Mouse (Mus musculus) heart, postnatal 0 days (tissue): ENCODE data around the gene Natd1. TPM values are rescaled to one million over a fixed set of nuclear protein-coding genes. Genes with fewer than 3 reads are reported as not detected.

Source experiments
- ATAC-seq: fragments of 200-750 bp; cut with Nextera tagmentation; 2 replicates; pipeline ENCODE4 v1.8.0; 2017; ENCODE audit warnings: low read depth, moderate number of reproducible peaks, moderate library complexity; ENCODE audit not compliant: insufficient read depth
- DNase-seq: peaks from one replicate; pipeline ENCODE4 v3.0.0-alpha.2; 2016; ENCODE audit warnings: low spot score
- H3K27ac ChIP-seq: fragments of 300-500 bp; sonication (generic); 2 replicates; pipeline ENCODE4 v1.5.1; 2014; ENCODE audit warnings: low read depth, mild to moderate bottlenecking
- H3K27me3 ChIP-seq: fragments of 300-500 bp; sonication (generic); 2 replicates; pipeline ENCODE4 v1.6.1; 2014; ENCODE audit warnings: low read length, mixed read lengths; ENCODE audit not compliant: control insufficient read depth, insufficient read depth
- H3K36me3 ChIP-seq: fragments of 300-500 bp; sonication (generic); replicated peaks from 2 replicates; pipeline ENCODE4 v1.6.1; 2014; ENCODE audit warnings: low read length, mixed read lengths; ENCODE audit not compliant: control insufficient read depth, insufficient read depth
- H3K4me1 ChIP-seq: fragments of 300-500 bp; sonication (generic); 2 replicates; pipeline ENCODE4 v1.6.1; 2014; ENCODE audit warnings: antibody characterized with exemption; ENCODE audit not compliant: control insufficient read depth, insufficient read depth
- H3K4me2 ChIP-seq: fragments of 300-500 bp; sonication (generic); 2 replicates; pipeline ENCODE4 v1.6.1; 2014; ENCODE audit warnings: low read depth, mild to moderate bottlenecking, low read length, moderate library complexity
- H3K4me3 ChIP-seq: fragments of 300-500 bp; sonication (generic); 2 replicates; pipeline ENCODE4 v1.5.1; 2014; ENCODE audit warnings: low read depth, low read length
- H3K9ac ChIP-seq: fragments of 300-500 bp; sonication (generic); replicated peaks from 2 replicates; pipeline ENCODE4 v1.6.1; 2014; ENCODE audit warnings: low read depth, low read length, mixed read lengths
- H3K9me3 ChIP-seq: fragments of 300-500 bp; sonication (generic); replicated peaks from 2 replicates; pipeline ENCODE4 v1.6.1; 2016; ENCODE audit warnings: low read length; ENCODE audit not compliant: control insufficient read depth
- CTCF ChIP-seq: IDR thresholded peaks from 2 replicates; pipeline ENCODE4 v1.5.1; 2016; ENCODE audit warnings: antibody characterized with exemption, control low read depth, low read depth
- EP300 ChIP-seq: IDR thresholded peaks from 2 replicates; pipeline ENCODE4 v1.6.1; 2016; ENCODE audit warnings: antibody characterized with exemption, low read depth
- WGBS: fragments of 180-500 bp; shearing (Covaris S2); extraction: QIAGEN DNeasy Blood & Tissue Kit; methylation state at CpG from one replicate; pipeline ENCODE4 v1.1.7; 2014; 5-methylcytosine and 5-hydroxymethylcytosine counted together
- polyA plus RNA-seq: library from polyadenylated mRNA; unstranded; fragments of >200 nt; fragmentation: Nextera tagmentation; extraction: Ambion mirVana; gene quantifications from 2 replicates; pipeline ENCODE4 v1.2.1, GENCODE M21; 2015
- total RNA-seq: library from RNA; depleted of rRNA; stranded (reverse); fragments of >200 nt; gene quantifications from 2 replicates; pipeline ENCODE4 v1.2.3, GENCODE M21; 2014; ENCODE audit warnings: low replicate concordance

Natd1 gene
- total and polyA plus RNA-seq, 2 experiments from 2014 or later = 11.2 to 32.1 TPM

DNA sequence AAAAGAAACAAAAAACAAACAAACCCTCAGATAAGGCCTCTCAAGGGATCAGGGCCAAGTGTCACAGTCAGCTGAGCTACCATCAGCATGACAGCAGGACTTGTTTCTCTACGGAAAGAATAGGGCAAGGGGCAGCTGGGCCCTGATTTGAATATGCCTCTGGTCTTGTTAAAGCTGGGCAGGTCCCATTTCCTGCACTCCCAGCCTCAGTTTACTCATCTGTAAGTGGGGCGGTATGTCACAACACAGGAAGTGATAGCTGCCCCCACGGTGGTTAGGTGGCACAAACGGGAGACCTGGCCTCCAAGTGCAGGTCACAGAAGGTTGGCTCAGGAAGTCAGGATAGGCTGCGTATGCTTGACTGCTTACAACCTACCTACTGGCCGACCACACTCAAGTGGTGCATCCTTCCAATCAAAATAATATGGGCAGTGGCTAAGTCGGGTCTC, 2.0 kb downstream of the Natd1 start:
- peak overlapping the region; percentile 88; the same call in 1 of the 2 replicates for H3K9ac ChIP-seq

DNA sequence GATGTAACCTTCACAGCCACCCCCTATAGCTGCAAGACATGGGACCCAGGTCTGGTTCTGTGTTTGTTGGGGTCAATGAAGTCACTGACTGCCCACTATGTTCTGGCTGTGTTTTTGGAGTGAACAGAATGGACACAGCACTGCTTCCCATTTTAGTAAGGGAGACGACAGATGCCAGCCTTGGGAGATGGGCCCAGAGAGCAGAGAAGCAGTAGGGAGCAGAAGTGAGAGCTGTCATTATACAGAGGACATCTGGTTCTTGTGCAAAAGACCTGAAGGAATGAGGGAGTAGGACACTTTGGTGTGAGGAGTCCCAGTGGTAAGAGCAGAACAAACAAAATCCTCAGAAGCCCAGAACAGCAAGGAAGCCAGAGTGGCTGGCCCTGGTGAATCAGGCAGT, 4.9 kb downstream of the Natd1 start:
- no peak for TF ChIP-seq EP300
- no peak for TF ChIP-seq CTCF
- H3K36me3 ChIP-seq = peaks cover 22% of the 10 kb centered on the region
- H3K4me2 ChIP-seq = no peak overlapping the region
- H3K4me3 ChIP-seq = no peak overlapping the region
- ATAC-seq (no peak), DNase-seq (no peak)
- H3K9me3 ChIP-seq = no peaks in the 10 kb centered on the region
- H3K4me1 ChIP-seq = peaks cover 11% of the 10 kb centered on the region; the same call in 1 of the 2 replicates
- H3K9ac ChIP-seq = no peak overlapping the region
- 69% methylated on average over 1 of the region's 1 CpGs for WGBS
- no peak overlapping the region for H3K27ac ChIP-seq
- no peaks in the 10 kb centered on the region for H3K27me3 ChIP-seq

More for the DNA sequence above, 2.0 kb downstream of the Natd1 start:
- Histone ChIP-seq H3K27me3 (no peaks in the 10 kb centered on the region), H3K4me1 (peaks cover 11% of the 10 kb centered on the region; the same call in 1 of the 2 replicates), H3K4me3 (peak overlapping the region; percentile 94), H3K36me3 (no peaks in the 10 kb centered on the region), H3K27ac (peak overlapping the region; percentile 73; the same call in 1 of the 2 replicates), H3K9me3 (no peaks in the 10 kb centered on the region), H3K4me2 (peak overlapping the region; percentile 95)
- DNase-seq (no peak), ATAC-seq (no peak)
- 20% methylated on average over 7 of the region's 7 CpGs for WGBS
- TF ChIP-seq CTCF = no peak
- TF ChIP-seq EP300 = no peak

DNA sequence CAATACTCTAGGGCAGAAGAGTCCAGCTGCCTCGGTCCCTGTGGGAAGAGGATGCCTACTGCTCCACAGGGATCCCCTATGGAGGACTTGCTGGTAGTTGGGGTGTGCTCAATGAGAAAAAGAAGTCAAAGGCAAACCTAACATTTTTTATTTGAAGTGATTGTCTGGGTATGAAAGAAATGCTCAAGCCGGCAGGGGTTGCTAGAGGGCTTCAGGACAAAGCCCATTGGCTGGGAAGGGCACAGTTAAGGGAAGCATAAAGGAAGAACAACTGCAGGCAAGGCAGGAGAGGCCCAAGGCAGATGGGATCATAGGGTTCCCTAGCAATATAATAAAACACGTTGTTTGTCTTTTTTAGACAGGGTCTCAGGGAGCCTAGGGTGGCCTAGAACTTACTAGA, 6.5 kb downstream of the Natd1 start:
- no peak for DNase-seq
- 73% methylated on average over 3 of the region's 3 CpGs for WGBS
- TF ChIP-seq EP300 (no peak), CTCF (no peak; the same call in 1 of the 2 replicates)

DNA sequence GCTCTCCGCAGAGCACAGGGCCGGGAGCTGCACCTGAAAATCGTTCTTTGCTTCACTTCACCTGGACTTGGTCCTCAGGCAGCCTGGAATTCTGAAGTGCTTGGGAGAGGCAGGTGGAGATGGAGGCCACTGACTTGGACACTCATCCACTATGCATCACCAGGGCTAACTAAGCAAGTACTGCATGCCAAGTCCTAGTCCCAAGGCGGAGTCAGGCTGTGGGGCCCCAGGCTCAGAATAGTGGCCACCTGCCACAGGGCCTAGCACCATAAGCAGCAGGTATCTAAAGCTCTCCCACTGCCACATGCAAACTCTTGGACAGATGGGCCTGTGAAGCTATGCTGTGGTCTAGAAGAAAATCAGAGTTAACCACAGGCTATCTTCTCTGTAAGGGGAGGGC, 8.1 kb downstream of the Natd1 start:
- no peaks in the 10 kb centered on the region for H3K9me3 ChIP-seq
- H3K27ac ChIP-seq = no peak overlapping the region
- 93% methylated on average over 4 of the region's 4 CpGs for WGBS
- ATAC-seq = no peak
- no peak overlapping the region for H3K4me3 ChIP-seq
- no peak overlapping the region for H3K9ac ChIP-seq
- H3K4me2 ChIP-seq = no peak overlapping the region
- H3K27me3 ChIP-seq = no peaks in the 10 kb centered on the region
- H3K36me3 ChIP-seq = peaks cover 33% of the 10 kb centered on the region
- no peak for TF ChIP-seq EP300
- TF ChIP-seq CTCF = no peak
- DNase-seq = no peak
- H3K4me1 ChIP-seq = no peaks in the 10 kb centered on the region

More for the DNA sequence above, 6.5 kb downstream of the Natd1 start:
- no peak overlapping the region for H3K27ac ChIP-seq
- no peak overlapping the region for H3K9ac ChIP-seq
- H3K36me3 ChIP-seq = peaks cover 33% of the 10 kb centered on the region
- ATAC-seq = no peak
- peaks cover 7% of the 10 kb centered on the region; the same call in 1 of the 2 replicates for H3K4me1 ChIP-seq
- no peaks in the 10 kb centered on the region for H3K27me3 ChIP-seq
- H3K4me2 ChIP-seq = no peak overlapping the region
- H3K9me3 ChIP-seq = no peaks in the 10 kb centered on the region
- no peak overlapping the region for H3K4me3 ChIP-seq

DNA sequence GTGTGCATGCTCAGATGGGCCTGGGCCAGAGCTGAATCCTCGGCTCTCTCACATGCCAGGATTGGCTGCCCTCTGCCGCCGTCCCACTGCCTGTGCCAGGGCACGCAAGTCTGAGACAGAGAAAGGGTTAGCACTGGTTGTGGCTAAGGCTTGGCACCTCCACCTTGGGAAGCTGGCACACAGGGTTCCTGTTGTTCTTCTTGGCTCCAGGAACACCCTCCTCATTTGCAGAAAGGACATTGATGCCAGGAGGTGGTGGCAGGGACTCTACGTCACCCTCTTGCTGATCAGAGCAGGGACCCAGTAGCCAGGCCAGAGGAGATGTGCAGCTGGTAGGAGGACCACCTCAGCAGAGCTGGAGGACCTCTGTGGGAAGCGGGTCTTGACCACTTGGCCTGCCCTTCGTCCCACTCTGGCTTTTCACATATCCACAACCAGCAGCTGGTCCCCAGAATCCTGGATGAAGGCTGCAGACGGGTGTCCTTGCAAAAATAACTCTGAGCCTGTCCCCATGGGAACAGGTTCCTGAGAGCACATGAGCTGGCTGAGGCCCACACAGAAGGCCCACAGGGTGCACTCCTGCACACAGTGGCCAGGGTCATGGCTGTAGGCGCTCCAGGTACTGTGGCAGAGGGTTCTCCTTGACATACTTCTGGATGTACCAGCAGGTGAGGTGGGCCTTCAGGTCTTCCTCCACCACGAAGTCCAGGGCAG, 9.0 kb downstream of the Natd1 start:
- no peak for TF ChIP-seq CTCF
- no peak for TF ChIP-seq EP300
- ATAC-seq (no peak), DNase-seq (no peak)
- Histone ChIP-seq H3K4me1 (no peaks in the 10 kb centered on the region), H3K36me3 (peaks cover 33% of the 10 kb centered on the region), H3K4me3 (no peak overlapping the region), H3K27ac (no peak overlapping the region), H3K27me3 (no peaks in the 10 kb centered on the region), H3K9ac (no peak overlapping the region), H3K9me3 (no peaks in the 10 kb centered on the region), H3K4me2 (no peak overlapping the region)
- WGBS = 80% methylated on average over 10 of the region's 10 CpGs
